10 mouse cellular contexts compared by ENCODE assay signal in genomic region chr7:133067321-133067841, GRCm38 (mm10). TPM values are rescaled to one million over a fixed set of nuclear protein-coding genes. Genes with fewer than 3 reads are reported as not detected.
DNase-seq lines count a peak whose midpoint lies in the region; ATAC-seq and TF ChIP-seq lines count a peak whose summit lies in the region.
"Had no signal": no experiment of that assay in that cellular context is flagged by ENCODE, and none has a peak within 500 bp of the region (broad histone marks: within the 10 kb centered on the region; RNA-seq: fewer than 3 reads in every experiment).

No protein-coding gene starts in this region.

- no peak overlapping the region for H3K4me2 ChIP-seq in forebrain, postnatal 0 days (ENCODE audit: low read depth)
- no peak overlapping the region for H3K4me2 ChIP-seq in hindbrain, postnatal 0 days (ENCODE audit: low read depth, low read length)
- H3K4me2 ChIP-seq in stomach, embryonic 16.5 days (ENCODE audit: low read depth, low read length), result no peak overlapping the region

- H3K27ac ChIP-seq in layer of hippocampus, adult 2 months, result peak overlapping the region; percentile 79
- H3K27ac ChIP-seq in forebrain, postnatal 0 days (ENCODE audit: low read depth, low read length), result peak overlapping the region; percentile 17; the same call in 1 of the 2 replicates
- H3K27ac ChIP-seq in hindbrain, postnatal 0 days, result peak overlapping the region; percentile 54
- no peak overlapping the region for H3K27ac ChIP-seq in stomach, embryonic 16.5 days (ENCODE audit: low read length)

- DNase-seq in layer of hippocampus, adult 2 months (ENCODE audit: low spot score in 2 of 2), result no peak
- no peak for DNase-seq in layer of hippocampus, adult 9-10 months (ENCODE audit: low spot score)
- peak; percentile 51 for DNase-seq in forebrain, postnatal 0 days
- peak; percentile 59 for DNase-seq in hindbrain, postnatal 0 days (ENCODE audit: low spot score)
- no peak for DNase-seq in yolk sac, embryonic 10.5 days (ENCODE audit: low spot score)
- DNase-seq: lung, postnatal 4 days; thymus, adult 18-20 months had no signal

- no peak for TF ChIP-seq CTCF in layer of hippocampus, adult 2 months (conservative IDR thresholded peaks at IDR 0.05)
- TF ChIP-seq CTCF in forebrain, postnatal 0 days (IDR thresholded peaks at IDR 0.05; ENCODE audit: low read depth), result no peak
- peak; percentile 16; the same call in 1 of the 2 replicates for TF ChIP-seq CTCF in hindbrain, postnatal 0 days (IDR thresholded peaks at IDR 0.05; ENCODE audit: low read depth)

- no peaks in the 10 kb centered on the region for H3K9me3 ChIP-seq in forebrain, postnatal 0 days (ENCODE audit: low read length)
- H3K9me3 ChIP-seq in hindbrain, postnatal 0 days (ENCODE audit: low read length), result no peaks in the 10 kb centered on the region
- H3K9me3 ChIP-seq in stomach, embryonic 16.5 days (replicated peaks; ENCODE audit: control insufficient read depth, low read length), result no peaks in the 10 kb centered on the region

- peak; percentile 76 for ATAC-seq in forebrain, postnatal 0 days
- ATAC-seq in hindbrain, postnatal 0 days, result peak; percentile 55
- ATAC-seq in stomach, embryonic 16.5 days (ENCODE audit: insufficient read depth, low FRiP score), result peak; percentile 17; the same call in 1 of the 2 replicates
- ATAC-seq in cerebellum, adult (ENCODE audit: insufficient number of reproducible peaks, low FRiP score, low TSS enrichment), result no peak

- no peak overlapping the region for H3K4me3 ChIP-seq in layer of hippocampus, adult 2 months
- H3K4me3 ChIP-seq in forebrain, postnatal 0 days (ENCODE audit: low read depth, low read length), result no peak overlapping the region
- H3K4me3 ChIP-seq in hindbrain, postnatal 0 days (ENCODE audit: low read length), result no peak overlapping the region
- no peak overlapping the region for H3K4me3 ChIP-seq in stomach, embryonic 16.5 days (replicated peaks; ENCODE audit: low read length)

- H3K27me3 ChIP-seq in forebrain, postnatal 0 days (ENCODE audit: insufficient read depth, low read length), result no peaks in the 10 kb centered on the region
- no peaks in the 10 kb centered on the region for H3K27me3 ChIP-seq in hindbrain, postnatal 0 days (ENCODE audit: insufficient read depth, low read length)
- no peaks in the 10 kb centered on the region for H3K27me3 ChIP-seq in stomach, embryonic 16.5 days (ENCODE audit: control insufficient read depth, insufficient read depth, low read length)

- WGBS in forebrain, postnatal 0 days, result 33% methylated on average over 7 of the region's 7 CpGs
- WGBS in hindbrain, postnatal 0 days, result 34% methylated on average over 7 of the region's 7 CpGs
- WGBS in stomach, embryonic 16.5 days, result 85% methylated on average over 7 of the region's 7 CpGs

- no peak overlapping the region for H3K9ac ChIP-seq in forebrain, postnatal 0 days
- no peak overlapping the region for H3K9ac ChIP-seq in hindbrain, postnatal 0 days (replicated peaks; ENCODE audit: low read length)
- H3K9ac ChIP-seq in stomach, embryonic 16.5 days (ENCODE audit: low read length), result no peak overlapping the region

- no peaks in the 10 kb centered on the region for H3K36me3 ChIP-seq in forebrain, postnatal 0 days (ENCODE audit: insufficient read depth)
- H3K36me3 ChIP-seq in hindbrain, postnatal 0 days (ENCODE audit: insufficient read depth, low read length), result no peaks in the 10 kb centered on the region
- H3K36me3 ChIP-seq in stomach, embryonic 16.5 days (ENCODE audit: control insufficient read depth, insufficient read depth, low read length), result 0 out of 2 replicates have a peak, but pooled peaks cover 2% of the 10 kb centered on the region

- H3K4me1 ChIP-seq in forebrain, postnatal 0 days (ENCODE audit: insufficient read depth), result peaks cover 26% of the 10 kb centered on the region
- peaks cover 44% of the 10 kb centered on the region for H3K4me1 ChIP-seq in hindbrain, postnatal 0 days (ENCODE audit: insufficient read depth, low read length)
- peaks cover 5% of the 10 kb centered on the region; the same call in 1 of the 2 replicates for H3K4me1 ChIP-seq in stomach, embryonic 16.5 days (ENCODE audit: control insufficient read depth, insufficient read depth, low read length)

RNA-seq across cellular contexts. Expression of gene Fgfr2, which starts 55.8 kb away (rescaled TPM):
- 10 to 100 TPM; 47.6 to 49.5 TPM for total RNA-seq in layer of hippocampus, adult 2 months (2021)
- 36.9 and 47.6 TPM in 2 replicates for total RNA-seq in forebrain, postnatal 0 days (2014; rRNA removed)
- 13.4 and 17.1 TPM in 2 replicates for polyA plus RNA-seq in forebrain, postnatal 0 days (2015; fragmentation: Nextera tagmentation; extraction: Ambion mirVana)
- total RNA-seq in hindbrain, postnatal 0 days (2014; rRNA removed), result 33.2 and 49.0 TPM in 2 replicates
- polyA plus RNA-seq in hindbrain, postnatal 0 days (2015; fragmentation: Nextera tagmentation; extraction: Ambion mirVana), result 17.3 and 17.5 TPM in 2 replicates
- 93.4 and 113 TPM in 2 replicates for polyA plus RNA-seq in stomach, embryonic 16.5 days (2015; fragmentation: Nextera tagmentation; extraction: Ambion mirVana)
- total RNA-seq: common myeloid progenitor, adult 5-6 weeks had no signal

RNA-seq across cellular contexts. Expression of gene Ctbp2, which starts 56.8 kb away (rescaled TPM):
- 10 to 100 TPM; 44.1 to 47.4 TPM for total RNA-seq in layer of hippocampus, adult 2 months (2021)
- total RNA-seq in forebrain, postnatal 0 days (2014; rRNA removed), result 63.3 and 80.3 TPM in 2 replicates
- polyA plus RNA-seq in forebrain, postnatal 0 days (2015; fragmentation: Nextera tagmentation; extraction: Ambion mirVana), result 32.4 and 35.2 TPM in 2 replicates
- total RNA-seq in hindbrain, postnatal 0 days (2014; rRNA removed), result 89.0 and 105 TPM in 2 replicates
- polyA plus RNA-seq in hindbrain, postnatal 0 days (2015; fragmentation: Nextera tagmentation; extraction: Ambion mirVana), result 39.6 and 40.6 TPM in 2 replicates
- 72.6 and 79.3 TPM in 2 replicates for polyA plus RNA-seq in stomach, embryonic 16.5 days (2015; fragmentation: Nextera tagmentation; extraction: Ambion mirVana)

Comparison
In these comparisons a context has a peak if more than half of its experiments do, and no peak if none do; other contexts are left out.
1. DNase-seq: peak in forebrain, postnatal 0 days (single experiment) and hindbrain, postnatal 0 days (single experiment); none in layer of hippocampus, adult 2 months (0 of 2), layer of hippocampus, adult 9-10 months (single experiment) and yolk sac, embryonic 10.5 days (single experiment).